Mouse (Mus musculus) midbrain, embryonic 10.5 days (tissue): Measurements from ENCODE around the gene Ulk4. TPM values are rescaled to one million over a fixed set of nuclear protein-coding genes. Genes with fewer than 3 reads are reported as not detected.
A peak's percentile ranks its signal among the peaks of the same experiment; 100 is the strongest.

Experiments
- DNase-seq: peaks from one replicate; pipeline ENCODE4 v3.0.0-alpha.2; 2017; ENCODE audit warnings: low spot score
- H3K27ac ChIP-seq: fragments of 300-500 bp; sonication (generic); replicated peaks from 2 replicates; pipeline ENCODE4 v1.5.1; 2016; ENCODE audit warnings: mild to moderate bottlenecking
- H3K27me3 ChIP-seq: fragments of 300-500 bp; sonication (generic); 2 replicates; pipeline ENCODE4 v1.6.1; 2016; ENCODE audit warnings: low read depth, mild to moderate bottlenecking; ENCODE audit not compliant: poor library complexity, severe bottlenecking
- H3K36me3 ChIP-seq: fragments of 300-500 bp; sonication (generic); 2 replicates; pipeline ENCODE4 v1.6.1; 2016; ENCODE audit warnings: mild to moderate bottlenecking, moderate library complexity
- H3K4me1 ChIP-seq: fragments of 300-500 bp; sonication (generic); 2 replicates; pipeline ENCODE4 v1.6.1; 2016
- H3K4me3 ChIP-seq: fragments of 300-500 bp; sonication (generic); 2 replicates; pipeline ENCODE4 v1.5.1; 2016; ENCODE audit warnings: mild to moderate bottlenecking, moderate library complexity
- H3K9me3 ChIP-seq: fragments of 300-500 bp; sonication (generic); replicated peaks from 2 replicates; pipeline ENCODE4 v1.6.1; 2016; ENCODE audit warnings: mild to moderate bottlenecking
- WGBS: fragments of 180-500 bp; shearing (Covaris S2); methylation state at CpG from one replicate; pipeline ENCODE4 v1.1.7; 2016; 5-methylcytosine and 5-hydroxymethylcytosine counted together
- polyA plus RNA-seq: library from polyadenylated mRNA; unstranded; fragments of >200 nt; fragmentation: Nextera tagmentation; extraction: Ambion mirVana; gene quantifications from 2 replicates; pipeline ENCODE4 v1.2.1, GENCODE M21; 2016

Ulk4 gene
- 147 and 155 TPM in 2 replicates for polyA plus RNA-seq

DNA sequence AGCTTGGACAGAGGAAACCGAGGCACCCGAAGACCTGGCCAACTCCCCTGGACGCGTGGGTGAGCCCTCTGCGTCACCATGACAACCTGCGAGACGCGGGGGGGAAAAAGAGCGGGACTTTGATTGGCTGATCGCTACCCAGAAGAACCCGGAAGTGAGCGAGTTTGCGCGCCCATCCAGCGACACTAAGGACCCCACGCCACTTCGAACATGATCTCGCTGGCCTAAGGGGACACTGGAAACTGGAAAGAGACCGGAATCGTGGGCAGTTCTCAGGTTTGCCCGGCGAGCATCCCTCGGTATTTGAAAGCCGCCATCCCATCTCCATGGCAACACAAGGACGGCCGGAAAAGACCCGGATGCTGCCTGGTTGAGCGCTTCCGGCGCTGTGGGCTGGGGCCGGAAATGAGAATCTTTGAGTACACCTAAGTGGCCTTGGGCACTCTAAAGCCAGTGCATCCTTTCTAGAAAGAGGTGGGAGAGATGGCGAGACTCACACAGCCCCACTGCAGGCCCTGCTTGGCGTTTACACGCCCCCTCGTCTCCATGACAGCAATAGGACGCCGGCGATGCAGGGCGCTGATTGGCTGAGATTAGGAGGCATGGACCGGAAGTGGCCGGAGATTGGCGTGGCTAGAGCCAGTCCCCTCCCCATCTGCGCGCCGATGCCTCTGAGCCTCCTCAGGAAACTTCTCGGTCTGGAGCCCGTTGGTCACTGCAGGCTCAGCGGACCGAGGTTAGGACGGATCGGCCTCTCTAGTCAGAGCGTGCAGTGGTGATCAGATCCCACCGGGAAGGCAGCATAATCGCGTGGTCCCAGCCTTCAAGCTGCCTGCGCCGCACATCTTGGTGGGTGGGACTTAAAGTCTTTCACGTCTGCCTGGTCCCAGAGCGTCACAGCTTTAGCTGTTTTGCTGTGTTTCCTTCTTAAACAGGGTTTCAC is at the start of gene Ulk4:
TSS of gene Ulk4 (minus strand) at position 80 of the 943 bp plus-strand sequence.
- Histone ChIP-seq H3K9me3 (peaks cover 6% of the 10 kb centered on the region), H3K4me1 (peaks cover 26% of the 10 kb centered on the region), H3K27me3 (no peaks in the 10 kb centered on the region), H3K4me3 (peak within 1 kb of the TSS; percentile 76), H3K36me3 (peaks cover 22% of the 10 kb centered on the region), H3K27ac (peak within 1 kb of the TSS; percentile 94)
- under 1% methylated on average over 59 of the region's 59 CpGs for WGBS
- DNase-seq, result peak; percentile 94

- peaks cover 43% of the 10 kb centered on the region for H3K36me3 ChIP-seq
- H3K27me3 ChIP-seq, result no peaks in the 10 kb centered on the region
- no peak overlapping the region for H3K4me3 ChIP-seq
- no peak overlapping the region for H3K27ac ChIP-seq
- peaks cover 6% of the 10 kb centered on the region; the same call in 1 of the 2 replicates for H3K9me3 ChIP-seq
- no peak for DNase-seq
- 96% methylated on average over 14 of the region's 14 CpGs for WGBS
- peaks cover 16% of the 10 kb centered on the region for H3K4me1 ChIP-seq
Measured at GRCm38 (mm10) chr9:121322034-121322433, 45.0 kb upstream of the Ulk4 start.

- no peak for DNase-seq
- Histone ChIP-seq H3K9me3 (peaks cover 6% of the 10 kb centered on the region; the same call in 1 of the 2 replicates), H3K27me3 (no peaks in the 10 kb centered on the region), H3K36me3 (peaks cover 43% of the 10 kb centered on the region), H3K27ac (no peak overlapping the region), H3K4me1 (peaks cover 25% of the 10 kb centered on the region), H3K4me3 (no peak overlapping the region)
- 84% methylated on average over 2 of the region's 2 CpGs for WGBS
Measured at GRCm38 (mm10) chr9:121321118-121321517, 44.1 kb upstream of the Ulk4 start.

GRCm38 (mm10) chr9:121320433-121320832 is 43.4 kb upstream of the Ulk4 start:
- peak overlapping the region; percentile 14; the same call in 1 of the 2 replicates for H3K27ac ChIP-seq
- H3K4me1 ChIP-seq, result peaks cover 32% of the 10 kb centered on the region
- H3K4me3 ChIP-seq, result no peak overlapping the region
- H3K36me3 ChIP-seq, result peaks cover 45% of the 10 kb centered on the region
- peaks cover 6% of the 10 kb centered on the region; the same call in 1 of the 2 replicates for H3K9me3 ChIP-seq
- DNase-seq, result no peak
- no peaks in the 10 kb centered on the region for H3K27me3 ChIP-seq
- WGBS, result 92% methylated on average over 2 of the region's 2 CpGs

GRCm38 (mm10) chr9:121319323-121319966 is 42.4 kb upstream of the Ulk4 start:
- no peak overlapping the region for H3K4me3 ChIP-seq
- DNase-seq, result no peak
- H3K27ac ChIP-seq, result peak overlapping the region; percentile 68
- peaks cover 42% of the 10 kb centered on the region for H3K4me1 ChIP-seq
- H3K36me3 ChIP-seq, result peaks cover 45% of the 10 kb centered on the region
- H3K9me3 ChIP-seq, result peaks cover 6% of the 10 kb centered on the region; the same call in 1 of the 2 replicates
- H3K27me3 ChIP-seq, result no peaks in the 10 kb centered on the region
- WGBS, result 68% methylated on average over 10 of the region's 10 CpGs

DNA sequence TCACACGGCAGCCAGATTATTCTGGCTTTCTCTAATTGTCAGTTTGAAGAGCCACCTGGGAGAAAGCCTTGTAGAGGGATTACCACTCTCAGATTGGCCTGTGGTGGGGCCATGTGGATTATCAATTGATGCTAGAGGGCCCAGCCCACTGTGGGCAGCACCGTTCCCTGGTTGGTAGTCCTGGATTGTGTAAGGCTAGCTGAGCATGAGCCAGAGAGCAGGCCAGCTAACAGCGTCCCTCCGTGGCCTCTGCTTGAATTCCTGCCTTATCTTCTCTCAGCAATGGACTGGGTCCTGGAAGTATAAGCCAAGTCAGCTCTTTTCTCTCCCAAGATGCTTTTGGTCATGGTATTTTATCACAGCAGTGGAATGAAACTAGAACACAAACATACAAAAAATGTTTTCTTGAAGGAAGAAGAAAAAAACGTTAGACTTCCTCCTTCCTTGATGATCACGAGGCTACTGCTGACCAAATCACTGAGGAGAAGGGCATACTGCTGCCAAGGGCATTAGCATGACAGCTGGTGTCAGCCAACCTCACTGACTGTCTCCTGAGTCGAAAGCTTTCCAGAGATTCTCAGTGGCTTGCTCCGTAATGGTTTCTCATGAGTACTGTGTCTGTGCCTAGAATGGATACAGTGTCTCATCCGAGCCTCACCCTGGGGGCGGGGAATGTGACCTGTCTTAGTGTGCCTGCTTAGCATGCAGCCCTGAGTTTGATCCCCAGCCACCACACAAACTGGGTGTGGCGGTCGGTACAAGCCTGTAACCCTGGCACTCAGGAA is 39.8 kb upstream of the Ulk4 start:
- H3K4me3 ChIP-seq, result no peak overlapping the region
- peaks cover 68% of the 10 kb centered on the region for H3K4me1 ChIP-seq
- peak overlapping the region; percentile 95 for H3K27ac ChIP-seq
- peaks cover 3% of the 10 kb centered on the region; the same call in 1 of the 2 replicates for H3K9me3 ChIP-seq
- WGBS, result 70% methylated on average over 12 of the region's 12 CpGs
- H3K27me3 ChIP-seq, result no peaks in the 10 kb centered on the region
- peaks cover 41% of the 10 kb centered on the region for H3K36me3 ChIP-seq
- DNase-seq, result no peak

GRCm38 (mm10) chr9:121315901-121316595 is 39.1 kb upstream of the Ulk4 start:
- peaks cover 76% of the 10 kb centered on the region for H3K4me1 ChIP-seq
- no peaks in the 10 kb centered on the region for H3K27me3 ChIP-seq
- no peak overlapping the region for H3K4me3 ChIP-seq
- H3K27ac ChIP-seq, result peak overlapping the region; percentile 95
- no peak for DNase-seq
- H3K9me3 ChIP-seq, result no peaks in the 10 kb centered on the region
- whole genome bisulfite sequencing, result 73% methylated on average over 4 of the region's 4 CpGs
- H3K36me3 ChIP-seq, result peaks cover 33% of the 10 kb centered on the region

DNA sequence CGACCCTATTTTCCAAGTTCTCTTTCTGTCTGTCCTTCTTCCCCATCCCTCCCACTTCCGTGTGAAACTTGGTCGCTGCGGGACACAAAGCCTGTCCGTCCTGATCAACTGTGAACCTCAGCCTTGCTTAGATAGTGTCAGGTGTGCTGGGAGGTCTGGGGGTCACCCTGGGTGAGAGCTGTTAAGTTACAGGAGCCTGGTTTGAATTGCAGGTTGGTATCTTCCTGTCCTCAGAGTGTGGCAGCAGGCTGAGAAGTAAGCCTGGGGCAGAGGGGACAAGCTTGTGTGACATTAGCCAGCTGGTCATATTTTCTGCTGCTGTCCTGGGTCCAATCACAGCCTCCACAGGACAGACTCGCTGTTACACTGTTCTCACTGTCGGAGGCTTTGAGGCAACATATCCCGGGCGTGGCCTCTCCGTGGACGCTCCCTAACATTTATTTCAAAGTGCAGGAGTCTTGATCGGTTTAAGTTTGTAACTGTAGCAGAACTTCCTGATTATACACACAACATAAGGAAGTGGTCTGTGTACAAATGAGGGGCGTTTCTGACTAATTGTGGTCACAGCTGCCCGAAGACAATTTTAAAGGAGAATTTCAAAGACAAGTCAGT is 37.6 kb upstream of the Ulk4 start:
- peaks cover 85% of the 10 kb centered on the region for H3K4me1 ChIP-seq
- no peak for DNase-seq
- peaks cover 28% of the 10 kb centered on the region for H3K36me3 ChIP-seq
- peak overlapping the region; percentile 51 for H3K4me3 ChIP-seq
- peak overlapping the region; percentile 95 for H3K27ac ChIP-seq
- WGBS, result 28% methylated on average over 14 of the region's 14 CpGs
- no peaks in the 10 kb centered on the region for H3K9me3 ChIP-seq
- no peaks in the 10 kb centered on the region for H3K27me3 ChIP-seq

DNA sequence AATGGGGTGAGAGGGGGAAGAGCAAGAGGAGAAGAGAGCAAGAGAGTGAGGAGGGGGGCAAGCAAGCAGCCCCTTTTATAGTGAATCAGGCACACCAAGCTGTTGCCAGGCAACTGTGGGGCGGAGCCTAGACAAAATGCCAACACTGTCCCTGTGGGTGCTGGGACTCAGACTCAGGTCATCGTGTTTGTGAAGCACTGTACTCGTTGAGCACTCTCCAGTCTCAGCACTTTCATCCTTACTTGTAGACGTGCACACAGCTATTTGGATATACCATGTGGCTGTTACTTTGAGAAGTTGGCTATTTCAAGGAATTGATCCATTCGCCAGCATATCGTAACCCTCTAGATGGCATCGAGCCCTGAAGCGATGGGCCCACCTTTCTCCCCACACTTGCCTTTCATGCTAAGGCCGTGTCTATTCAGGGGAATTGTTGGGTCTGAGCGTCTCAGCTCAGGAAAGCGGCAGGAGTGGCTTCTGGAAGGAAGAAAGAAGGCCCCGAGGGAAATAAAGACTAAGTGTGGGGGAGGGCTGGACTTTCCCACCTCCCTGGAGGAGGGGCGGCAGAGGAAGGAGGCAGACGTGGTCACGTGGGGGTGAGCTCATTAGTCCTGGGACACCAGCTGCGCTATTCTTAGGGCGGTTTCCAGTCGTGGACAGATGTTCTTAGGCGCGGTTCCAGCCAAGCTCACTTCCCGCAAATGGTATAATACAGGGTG is 36.8 kb upstream of the Ulk4 start:
- DNase-seq, result peak; percentile 85
- WGBS, result under 1% methylated on average over 21 of the region's 21 CpGs
- Histone ChIP-seq H3K4me1 (peaks cover 89% of the 10 kb centered on the region), H3K9me3 (no peaks in the 10 kb centered on the region), H3K27ac (peak overlapping the region; percentile 95), H3K27me3 (no peaks in the 10 kb centered on the region), H3K4me3 (peak overlapping the region; percentile 51), H3K36me3 (peaks cover 26% of the 10 kb centered on the region)

- DNase-seq, result peak; percentile 64
Measured at GRCm38 (mm10) chr9:121312237-121312891, 35.4 kb upstream of the Ulk4 start.

More at GRCm38 (mm10) chr9:121312237-121312891, 35.4 kb upstream of the Ulk4 start:
- Histone ChIP-seq H3K9me3 (no peaks in the 10 kb centered on the region), H3K4me3 (peak overlapping the region; percentile 51; the same call in 1 of the 2 replicates), H3K36me3 (peaks cover 18% of the 10 kb centered on the region), H3K27ac (peak overlapping the region; percentile 95), H3K4me1 (peaks cover 88% of the 10 kb centered on the region), H3K27me3 (no peaks in the 10 kb centered on the region)
- 55% methylated on average over 10 of the region's 10 CpGs for WGBS
